Mouse (Mus musculus) brain, embryonic 14.5 days (tissue): Measurements from ENCODE around the gene Nelfa. TPM values are rescaled to one million over a fixed set of nuclear protein-coding genes. Genes with fewer than 3 reads are reported as not detected.

Source experiments
- DNase-seq: peaks from one replicate; pipeline ENCODE4 v3.0.0-alpha.2; 2011; ENCODE audit warnings: low read depth
- CTCF ChIP-seq: fragments of 200-500 bp; IDR thresholded peaks from 2 replicates; pipeline ENCODE4 v1.5.1; 2012; ENCODE audit warnings: inconsistent platforms, mild to moderate bottlenecking, moderate library complexity, borderline replicate concordance; ENCODE audit not compliant: insufficient read depth, insufficient read length; ENCODE audit errors: extremely low read depth
- POLR2A ChIP-seq: fragments of 200-500 bp; IDR thresholded peaks from 2 replicates; pipeline ENCODE4 v1.6.1; 2012; ENCODE audit warnings: mild to moderate bottlenecking, inconsistent platforms, borderline replicate concordance; ENCODE audit not compliant: poor library complexity, insufficient read depth, insufficient read length, severe bottlenecking; ENCODE audit errors: extremely low read depth
- polyA plus RNA-seq: library from polyadenylated mRNA; depleted of rRNA; stranded (reverse); fragments of >200 nt; gene quantifications from 2 replicates; pipeline ENCODE4 v1.2.3, GENCODE M21; 2012; rRNA removed

Nelfa gene
- polyA plus RNA-seq, 1 experiment = 54.8 TPM

DNA sequence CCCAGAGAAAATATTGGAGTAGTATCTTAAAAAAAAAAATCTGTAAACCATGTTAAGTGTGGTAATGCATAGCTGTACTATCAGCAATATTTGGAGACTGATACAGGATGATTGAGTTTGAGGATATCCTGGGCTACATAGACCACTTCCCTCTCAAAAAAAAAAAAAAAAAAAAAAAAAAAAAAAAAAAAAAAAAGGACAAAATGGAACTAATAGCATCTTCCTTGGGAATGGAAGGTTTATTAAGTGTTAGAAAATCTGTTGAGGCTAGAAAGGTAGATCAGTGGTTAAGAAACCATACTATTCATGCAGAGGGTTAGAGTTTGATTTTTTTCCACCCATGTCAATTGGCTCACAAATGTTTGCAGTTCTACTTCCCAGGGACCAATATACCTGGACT is 78.5 kb downstream of the Nelfa start:
- DNase-seq = no peak
- no peak for TF ChIP-seq POLR2A
- TF ChIP-seq CTCF = no peak

DNA sequence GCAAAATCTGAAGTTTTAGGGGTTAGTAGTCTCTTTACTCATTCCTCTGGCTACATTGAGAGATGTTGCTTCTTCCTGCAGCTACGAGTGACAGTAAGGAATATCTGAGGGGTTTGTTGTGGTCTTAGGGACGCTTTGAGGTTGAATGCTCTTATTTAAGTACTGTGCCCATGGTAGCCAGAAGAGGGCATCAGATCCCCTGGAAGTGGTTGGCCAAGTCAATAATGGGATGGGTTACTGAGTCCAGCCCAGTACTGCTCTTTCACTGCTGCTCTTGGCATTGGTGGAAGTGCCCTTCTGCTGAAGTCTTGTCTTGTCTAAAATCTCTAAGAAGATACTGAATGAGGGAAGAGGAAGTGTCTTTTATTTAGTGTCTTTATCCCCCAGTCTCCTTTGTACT is 82.2 kb downstream of the Nelfa start:
- TF ChIP-seq CTCF (peak; percentile 8; the same call in 1 of the 2 replicates), POLR2A (no peak)
- peak; percentile 5 for DNase-seq

DNA sequence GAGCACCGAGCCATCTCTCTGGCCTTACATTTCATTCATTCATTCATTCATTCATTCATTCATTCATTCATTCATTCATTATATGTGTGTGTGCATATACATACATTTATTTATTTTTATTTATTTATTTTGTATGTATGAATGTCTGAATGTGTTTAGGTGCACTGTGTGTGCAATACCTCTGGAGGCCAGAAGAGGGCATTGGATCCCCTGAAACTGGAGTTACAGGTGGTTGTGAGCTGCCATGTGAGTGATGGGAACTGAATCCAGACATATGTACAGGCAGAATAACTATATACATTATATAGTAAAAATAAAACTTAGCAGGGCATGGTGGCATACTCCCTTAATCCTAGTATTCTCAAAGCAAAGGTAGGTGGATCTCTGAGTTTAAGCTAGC is 83.1 kb downstream of the Nelfa start:
- DNase-seq = no peak
- peak; percentile 39; the same call in 1 of the 2 replicates for TF ChIP-seq CTCF
- TF ChIP-seq POLR2A = no peak

DNA sequence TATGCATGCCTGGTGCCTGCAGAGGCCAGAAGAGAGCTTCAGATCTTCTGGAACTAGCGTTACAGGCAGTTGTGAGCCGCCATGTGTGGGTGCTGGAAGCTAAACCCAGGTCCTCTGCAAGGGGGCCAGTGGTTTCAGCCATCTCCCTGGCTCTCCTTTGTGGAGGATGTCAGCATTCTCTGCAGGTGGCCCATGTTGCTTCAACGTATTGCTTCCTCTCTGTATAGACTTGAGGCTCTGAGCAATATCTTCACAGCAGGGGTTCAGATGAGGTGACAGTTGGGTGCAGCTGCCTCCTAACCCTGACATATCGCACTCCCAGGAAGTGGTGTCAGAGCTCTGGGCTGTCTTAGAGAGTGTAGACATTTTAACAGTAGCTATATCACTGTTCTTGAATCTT is 84.7 kb downstream of the Nelfa start:
- TF ChIP-seq CTCF = no peak
- TF ChIP-seq POLR2A = no peak
- no peak for DNase-seq

Other genes starting within 250 kb of the Nelfa start
- gene Fgfr3, start 214.7 kb downstream of the Nelfa start, polyA plus RNA-seq = 86.0 and 123 TPM in 2 replicates
- gene Letm1, start 153.6 kb downstream of the Nelfa start, polyA plus RNA-seq = 43.2 and 54.3 TPM in 2 replicates
- 99.6 and 118 TPM in 2 replicates for gene Nsd2, start 115.7 kb downstream of the Nelfa start, polyA plus RNA-seq
- 493 and 866 TPM in 2 replicates for gene Gm1673, start 47.0 kb upstream of the Nelfa start, polyA plus RNA-seq
- 16.1 and 24.2 TPM in 2 replicates for gene Nat8l, start 59.6 kb upstream of the Nelfa start, polyA plus RNA-seq
- 0.75 and 2.0 TPM in 2 replicates for gene Poln, start 233.0 kb upstream of the Nelfa start, polyA plus RNA-seq
- gene Haus3, start 233.1 kb upstream of the Nelfa start, polyA plus RNA-seq = 6.8 and 7.5 TPM in 2 replicates